Mouse (Mus musculus) layer of hippocampus, adult 9-11 months (tissue): ENCODE measurements around the gene Rbm38.

ENCODE experiments used
- DNase-seq: peaks from one replicate; pipeline ENCODE4 v3.0.0; 2022

Rbm38 gene

DNA sequence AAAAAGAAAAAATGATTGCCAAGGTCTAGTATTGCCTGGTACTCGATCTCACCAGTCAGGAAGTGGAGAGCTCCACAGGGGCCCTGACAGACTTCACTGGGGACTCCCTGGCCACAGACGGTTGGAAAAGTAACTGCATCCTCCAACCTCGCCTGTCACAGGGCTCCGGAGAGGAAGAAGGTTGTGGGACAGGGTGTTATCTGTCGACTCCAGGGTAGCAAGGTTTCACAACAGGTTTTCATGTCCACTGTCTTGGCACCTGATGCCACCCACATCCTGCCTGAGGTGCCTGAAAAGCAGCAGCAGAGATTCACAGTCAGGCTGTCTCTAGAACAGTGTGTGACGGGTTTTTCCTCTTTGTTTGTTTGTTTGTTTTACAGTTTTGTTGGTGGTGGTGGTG lies 2.4 kb upstream of the Rbm38 start:
- no peak for DNase-seq

DNA sequence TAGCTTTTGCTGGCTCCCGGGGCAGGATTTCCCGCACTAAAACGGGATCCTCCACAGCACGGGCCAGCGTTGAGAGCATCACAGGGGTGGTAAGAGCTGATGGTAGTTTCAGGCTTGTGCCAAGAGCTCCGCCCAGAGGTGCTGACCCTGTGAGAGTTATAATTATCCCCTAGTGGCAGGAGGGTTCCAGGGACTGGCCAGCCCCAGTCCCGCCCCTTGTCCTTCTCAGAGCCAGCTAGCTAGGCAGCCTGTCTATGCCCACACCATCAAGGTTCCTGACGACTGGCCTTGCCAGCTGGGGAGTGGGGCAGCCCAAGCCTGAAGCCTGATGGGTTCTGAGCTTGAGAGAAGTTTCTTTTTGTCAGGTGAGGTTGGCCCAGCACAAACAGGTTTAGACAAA lies 1.7 kb upstream of the Rbm38 start:
- no peak for DNase-seq

DNA sequence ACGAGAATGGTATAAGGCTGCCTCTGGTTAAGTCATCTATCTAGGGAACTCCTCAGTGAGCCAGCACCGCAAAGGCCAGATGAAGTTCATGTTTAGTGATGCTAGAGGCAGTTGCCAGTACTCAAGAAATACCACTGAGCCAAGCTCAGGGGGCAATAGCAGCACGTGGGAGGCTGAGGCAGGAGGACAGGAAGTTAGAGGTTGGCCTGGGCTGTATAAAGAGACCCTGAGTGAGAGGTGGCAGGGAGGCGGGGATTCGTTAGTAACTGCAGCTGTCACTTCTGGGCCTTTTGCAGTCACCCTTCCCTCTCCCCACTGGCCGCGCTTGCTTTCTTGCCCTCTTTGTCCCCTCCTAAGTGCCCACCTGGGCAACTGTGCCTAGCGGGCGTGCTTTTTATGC lies 976 bp upstream of the Rbm38 start:
- no peak for DNase-seq

DNA sequence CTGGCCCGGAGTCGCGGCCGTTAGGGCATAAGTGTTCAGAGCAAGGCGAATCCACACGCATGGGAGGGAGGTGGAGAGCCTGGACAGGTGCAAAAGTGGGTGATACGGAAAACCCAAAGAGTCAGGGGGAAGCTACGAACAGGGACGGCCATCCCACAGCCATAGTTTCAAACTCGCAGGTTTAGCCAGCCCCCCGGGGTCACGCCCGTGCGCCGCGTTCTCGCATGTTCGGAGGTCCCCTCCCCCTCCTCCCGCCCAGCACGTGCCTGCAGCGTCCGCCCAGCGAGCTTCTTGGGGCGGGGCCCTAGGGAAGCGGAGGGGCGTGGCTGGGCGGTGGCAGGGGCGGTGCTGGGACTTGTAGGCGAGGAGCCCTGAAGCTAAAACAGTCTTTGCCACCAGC lies 508 bp upstream of the Rbm38 start:
- DNase-seq: peak; percentile 89

DNA sequence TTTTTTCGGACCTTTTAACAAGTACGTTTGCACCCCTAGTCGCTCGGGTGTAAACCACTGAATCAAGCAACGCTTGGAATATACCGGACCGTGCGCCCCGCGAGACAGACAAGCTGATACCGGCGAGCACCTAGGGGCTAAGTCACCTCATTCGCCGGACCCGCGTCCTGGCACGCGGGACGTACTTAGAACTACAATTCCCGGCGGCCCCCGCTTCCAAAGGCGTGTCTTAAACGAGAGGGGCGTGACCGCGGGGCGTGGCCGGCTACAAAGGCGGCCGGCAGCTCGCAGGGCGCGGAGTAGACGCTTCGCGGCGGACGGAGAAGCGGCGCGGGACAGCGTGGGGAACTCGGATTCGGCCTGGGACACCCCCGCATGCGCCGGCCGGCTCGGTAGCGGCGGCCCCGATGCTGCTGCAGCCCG lies 1.3 kb downstream of the Rbm38 start:
- DNase-seq: peak; percentile 91

DNA sequence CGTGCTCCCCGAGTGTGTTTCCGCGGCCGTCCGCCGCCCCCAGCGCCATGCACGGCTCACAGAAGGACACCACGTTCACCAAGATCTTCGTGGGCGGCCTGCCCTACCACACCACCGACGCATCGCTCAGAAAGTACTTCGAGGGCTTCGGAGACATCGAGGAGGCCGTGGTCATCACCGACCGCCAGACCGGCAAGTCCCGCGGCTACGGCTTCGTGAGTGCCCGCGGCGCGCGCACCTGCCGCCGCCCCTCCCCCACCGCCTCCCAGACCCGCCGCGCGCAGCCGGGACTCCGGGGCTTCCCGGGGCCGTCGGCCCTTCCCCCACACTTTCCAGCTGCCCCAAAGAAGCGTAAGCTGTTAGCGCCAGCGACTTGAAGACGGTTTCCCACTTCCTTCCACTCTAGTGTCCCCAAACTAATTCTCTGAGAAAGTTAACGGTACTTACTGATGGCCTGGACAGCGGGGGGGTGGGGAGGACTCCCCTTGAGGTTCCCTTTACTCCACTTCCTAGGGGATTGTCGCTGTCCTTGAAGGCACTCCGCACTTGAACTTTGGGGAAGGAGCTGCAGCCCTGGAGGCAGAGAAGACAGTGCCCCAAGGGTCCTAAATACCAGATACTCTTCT lies 1.9 kb downstream of the Rbm38 start:
- DNase-seq: no peak

DNA sequence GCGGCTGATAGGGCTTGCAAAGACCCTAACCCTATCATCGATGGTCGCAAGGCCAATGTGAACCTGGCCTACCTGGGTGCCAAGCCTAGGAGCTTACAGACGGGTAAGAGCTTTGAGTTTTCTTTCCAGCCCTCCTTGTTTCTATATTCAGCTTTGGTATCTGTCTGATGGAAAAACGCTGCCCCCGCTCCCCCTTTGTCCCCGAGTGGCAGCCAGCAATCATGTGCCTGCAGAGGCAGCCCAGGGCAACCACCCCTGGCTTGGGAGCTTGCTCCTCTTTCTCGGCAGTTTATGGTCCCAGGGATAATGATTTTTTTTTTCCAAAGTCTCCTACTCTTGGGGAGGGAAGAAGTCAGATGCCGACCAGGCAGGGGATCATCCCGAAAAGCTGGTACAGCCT lies 2.5 kb downstream of the Rbm38 start:
- DNase-seq: no peak

DNA sequence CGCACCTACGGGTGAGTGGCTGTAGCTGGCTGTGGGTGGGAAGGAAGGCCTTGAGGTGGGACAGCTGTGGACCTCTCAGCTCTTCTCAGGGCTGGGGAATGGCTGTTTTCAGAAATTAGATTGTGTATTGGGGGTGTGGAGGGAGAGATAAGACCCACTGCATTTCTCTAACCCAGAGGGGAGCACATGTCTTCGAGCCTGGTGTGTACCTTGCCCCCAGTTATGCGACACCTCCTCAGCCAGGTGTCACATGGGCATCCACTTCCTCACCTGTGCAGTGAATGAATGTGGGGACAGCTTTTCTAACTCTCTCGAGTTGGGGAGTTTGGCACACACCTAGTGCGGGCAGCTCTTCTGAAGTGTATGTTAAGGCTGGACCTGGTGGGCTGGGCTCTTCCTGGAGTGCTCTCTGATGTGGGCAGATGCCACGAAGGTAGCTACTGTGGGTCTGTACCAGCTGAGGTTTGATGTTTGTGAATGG lies 3.1 kb downstream of the Rbm38 start:
- no peak for DNase-seq

DNA sequence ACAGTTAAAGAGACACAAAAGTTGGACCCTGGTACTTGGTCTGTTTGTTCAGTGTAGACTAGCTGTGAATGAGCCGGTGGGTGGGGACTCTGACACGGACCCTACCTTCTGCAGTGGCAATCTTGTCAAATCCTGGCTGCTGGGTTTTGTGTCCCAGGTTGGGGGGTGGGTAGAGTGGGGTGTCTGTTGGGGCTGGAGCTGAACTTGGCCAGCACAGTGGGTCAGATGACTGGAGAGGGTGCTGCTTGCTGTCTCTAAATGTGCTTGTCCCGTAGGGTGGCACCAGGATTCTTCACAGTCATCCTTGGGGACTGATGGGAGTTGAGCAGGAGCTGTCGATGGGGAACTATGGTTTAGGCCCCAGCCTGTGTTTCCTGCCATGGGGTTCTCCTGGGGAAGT lies 3.7 kb downstream of the Rbm38 start:
- DNase-seq: no peak

DNA sequence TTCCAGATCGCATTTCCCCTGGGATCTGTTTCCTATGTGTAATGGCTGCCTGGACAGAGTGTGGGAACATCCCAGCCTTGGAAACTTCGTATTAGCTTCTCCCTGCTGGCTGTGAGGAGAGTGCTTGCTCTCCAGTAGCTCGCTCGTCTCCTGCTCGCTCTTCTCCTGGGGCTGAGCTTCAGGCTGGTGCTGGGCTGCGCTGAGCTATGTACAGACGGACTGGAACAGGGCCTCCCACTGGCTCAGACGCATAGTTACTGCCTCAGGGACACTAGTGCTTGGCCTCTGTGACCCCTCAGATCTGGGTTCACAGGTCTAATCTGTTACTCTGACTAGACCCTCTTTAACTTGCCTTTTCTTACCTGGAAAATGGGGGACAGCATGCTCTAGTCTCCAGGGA lies 4.1 kb downstream of the Rbm38 start:
- no peak for DNase-seq

DNA sequence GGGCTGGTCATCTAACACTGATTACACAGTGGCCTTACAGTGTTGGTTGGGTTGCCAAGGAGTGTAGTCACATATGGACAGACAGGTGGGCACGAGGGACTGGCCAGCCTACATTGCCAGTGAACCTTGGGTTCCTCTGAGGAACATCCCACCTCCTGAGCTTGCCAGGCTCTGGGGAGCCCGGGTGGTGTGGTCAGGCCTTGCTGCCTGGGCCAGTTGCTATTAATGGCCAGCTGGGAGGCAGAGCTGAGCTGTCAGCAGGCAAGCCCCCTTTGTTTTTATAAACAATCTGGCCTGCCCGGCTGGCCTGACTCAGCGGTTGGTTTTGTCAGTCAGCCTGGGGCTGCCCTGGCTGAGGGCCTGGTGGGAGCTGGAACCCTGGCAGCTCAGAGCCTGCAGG lies 4.6 kb downstream of the Rbm38 start:
- no peak for DNase-seq

DNA sequence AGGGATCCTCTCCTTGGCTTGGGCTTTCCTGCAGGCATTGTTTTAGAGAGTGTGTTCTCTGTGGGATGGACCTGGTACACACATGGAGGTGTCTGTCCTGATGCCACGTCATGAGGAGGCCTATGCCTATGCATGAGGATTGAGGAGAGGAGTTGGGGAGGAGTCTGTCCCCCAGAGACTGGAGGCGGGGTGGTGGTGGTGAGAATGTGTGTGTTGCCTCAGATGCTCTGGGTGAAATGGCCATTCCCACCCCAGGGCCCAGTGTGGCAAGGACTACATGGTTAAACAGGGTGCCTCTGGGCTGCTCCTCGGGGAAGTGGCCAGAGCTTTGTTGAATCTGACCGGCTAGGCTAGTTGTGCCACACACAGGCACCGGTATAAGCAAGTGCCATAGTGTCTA lies 6.0 kb downstream of the Rbm38 start:
- DNase-seq: no peak

DNA sequence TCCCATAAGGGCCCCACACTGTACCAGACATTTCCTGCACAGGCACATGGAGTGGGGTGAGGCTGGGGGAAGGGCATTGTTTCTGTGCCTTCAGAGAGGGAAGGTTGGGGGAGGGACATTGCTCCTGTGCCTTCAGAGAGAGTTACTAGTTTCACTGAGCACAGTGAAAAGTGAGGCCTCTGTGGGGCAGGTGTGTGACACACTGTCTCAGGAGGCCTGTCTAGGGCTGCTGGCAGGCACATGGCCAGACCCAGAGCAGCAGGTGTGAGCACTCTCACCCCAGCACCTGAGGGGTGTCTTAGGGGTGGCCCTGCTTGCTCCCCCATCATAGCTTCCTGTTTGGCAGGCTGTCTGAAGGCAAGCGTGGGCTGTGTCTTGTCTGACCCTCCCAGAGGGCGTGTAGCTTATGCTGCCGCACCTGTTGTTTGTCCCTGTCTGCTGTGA lies 6.4 kb downstream of the Rbm38 start:
- DNase-seq: no peak

DNA sequence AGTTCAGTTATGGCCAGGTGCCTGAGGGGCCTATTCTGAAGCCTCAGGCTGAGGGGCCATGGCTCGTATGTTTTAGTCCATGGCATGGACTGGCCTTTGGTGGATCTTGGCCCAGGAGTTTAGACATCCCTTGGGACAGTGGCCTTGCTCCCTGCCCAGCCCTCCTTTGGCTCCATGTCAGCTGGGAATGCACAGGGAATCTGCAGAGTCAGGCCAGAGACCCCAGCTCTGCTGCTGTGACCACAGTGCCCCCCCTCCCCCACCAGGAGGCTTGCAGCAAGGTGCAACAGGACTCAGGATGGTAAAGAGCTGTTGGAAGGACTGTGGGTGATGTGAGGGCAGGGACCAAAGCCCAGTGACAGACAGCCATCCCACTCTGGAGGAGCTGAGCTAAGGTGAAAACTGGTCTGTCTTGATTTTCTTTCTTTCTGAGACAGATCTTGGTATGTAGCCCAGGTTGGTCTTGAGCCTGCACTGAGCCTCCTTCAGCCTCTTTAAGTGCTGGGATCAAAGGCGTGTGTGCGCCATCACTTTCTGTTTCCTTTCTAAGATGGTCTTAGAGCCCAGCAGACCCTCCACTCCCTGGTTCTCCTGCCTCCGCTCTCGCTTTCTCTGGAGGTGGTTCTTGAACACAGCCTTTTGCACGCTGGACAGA lies 7.0 kb downstream of the Rbm38 start:
- DNase-seq: no peak

DNA sequence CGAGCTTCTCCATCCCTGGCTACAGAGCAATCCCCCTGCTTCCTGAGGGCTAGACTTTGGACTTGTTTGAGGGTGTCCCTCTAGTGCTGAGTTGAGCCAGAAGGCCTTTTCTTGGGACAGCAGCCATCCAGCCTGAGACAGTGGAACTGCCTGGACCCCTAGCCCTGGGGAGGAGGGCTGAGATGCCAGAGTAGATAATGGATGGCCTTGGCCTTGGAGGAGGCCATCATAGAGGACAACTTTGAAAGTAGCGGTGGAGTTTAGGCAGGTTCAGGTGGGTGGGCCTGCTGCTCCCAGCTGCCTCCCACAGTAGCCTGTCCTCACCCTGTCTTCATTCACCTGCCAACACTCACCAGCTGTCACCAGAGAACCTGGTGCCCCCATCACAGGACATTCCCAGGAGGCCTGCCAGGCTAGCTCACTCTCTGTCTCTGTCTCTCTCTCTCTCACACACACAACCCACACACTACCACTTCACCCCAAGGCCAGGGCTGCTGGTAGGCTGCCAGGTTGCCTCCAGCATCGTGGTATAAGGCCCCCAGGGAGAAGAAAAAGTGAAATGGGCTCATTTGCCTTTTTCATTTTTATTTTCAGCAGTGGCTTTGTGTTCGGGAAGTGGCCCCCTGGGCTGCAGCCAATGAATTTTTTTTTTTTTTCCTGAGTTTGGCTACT lies 7.7 kb downstream of the Rbm38 start:
- DNase-seq: no peak

DNA sequence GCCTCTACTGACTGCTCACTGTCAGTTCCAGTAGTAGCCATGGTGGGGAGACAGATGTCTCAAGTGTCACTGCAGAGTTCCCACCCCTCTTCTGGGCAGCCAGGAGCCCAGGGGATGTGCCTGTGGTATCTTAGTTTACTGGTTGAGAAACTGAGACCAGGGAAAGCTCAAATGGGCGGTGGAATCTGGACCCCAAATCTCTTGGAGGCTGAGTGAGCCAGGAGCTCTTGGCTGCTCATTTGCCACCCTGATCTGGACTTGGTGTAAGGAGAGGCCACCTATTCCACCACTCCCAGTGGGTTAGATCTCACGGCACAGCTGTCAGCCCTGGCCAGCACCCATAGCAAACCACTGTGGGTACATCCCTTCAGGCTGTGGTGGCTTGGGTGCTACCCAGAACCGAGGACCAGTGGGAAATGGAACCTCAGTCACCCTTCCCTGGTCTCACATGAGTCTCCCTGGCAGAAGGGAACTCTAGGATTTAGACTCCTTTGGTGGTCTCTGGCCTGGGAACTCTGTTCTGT lies 8.3 kb downstream of the Rbm38 start:
- no peak for DNase-seq

DNA sequence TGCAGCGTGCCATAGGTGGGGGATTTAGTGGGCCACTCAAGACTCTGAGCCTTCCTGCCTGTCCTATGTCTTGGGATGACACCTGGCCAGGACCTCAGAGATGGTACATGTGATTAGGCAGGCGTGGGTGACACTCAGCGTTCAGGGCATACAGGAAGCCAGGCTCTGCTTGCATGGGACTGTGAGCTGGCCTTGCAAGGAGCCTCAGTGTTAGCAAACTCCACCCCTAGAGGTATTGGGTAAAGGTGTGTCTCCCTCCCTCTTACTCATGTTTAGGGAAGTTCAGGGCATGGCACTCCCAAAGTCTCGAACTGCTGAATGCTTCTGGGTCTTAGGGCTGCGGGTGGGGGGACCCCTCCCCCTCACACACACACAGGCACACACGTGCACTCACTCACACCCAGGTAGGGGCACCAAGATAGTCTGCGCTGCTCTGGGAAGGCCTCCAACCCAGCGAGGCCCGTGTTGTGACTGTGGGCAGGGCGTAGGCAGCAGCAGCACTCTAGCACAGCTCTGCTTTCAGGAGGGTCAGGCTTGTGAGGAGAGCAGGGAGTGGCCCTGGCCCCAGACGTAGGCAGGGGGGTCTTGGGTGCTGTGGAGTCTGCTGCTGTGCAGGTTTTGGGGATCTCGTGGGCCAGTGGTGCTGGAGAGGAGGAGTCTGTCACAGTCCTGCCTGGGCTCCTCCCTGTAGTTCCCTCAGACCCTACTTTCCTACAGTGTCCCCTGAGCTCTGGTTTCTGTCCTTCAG lies 10.5 kb downstream of the Rbm38 start:
- no peak for DNase-seq

DNA sequence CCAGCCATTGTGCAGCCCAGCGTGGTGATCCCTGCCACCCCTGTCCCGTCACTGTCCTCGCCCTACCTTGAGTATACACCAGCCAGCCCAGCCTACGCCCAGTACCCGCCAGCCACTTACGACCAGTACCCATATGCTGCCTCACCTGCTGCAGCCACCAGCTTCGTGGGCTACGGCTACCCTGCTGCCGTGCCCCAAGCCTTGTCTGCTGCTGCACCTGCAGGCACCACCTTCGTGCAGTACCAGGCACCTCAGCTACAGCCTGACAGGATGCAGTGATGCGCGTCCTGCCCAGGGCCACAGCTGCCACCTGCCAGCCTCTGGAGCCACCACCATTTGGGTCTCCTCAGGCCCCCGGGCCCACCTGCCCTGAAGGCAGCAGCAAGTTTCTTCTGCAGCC lies 13.2 kb downstream of the Rbm38 start:
- DNase-seq: no peak

DNA sequence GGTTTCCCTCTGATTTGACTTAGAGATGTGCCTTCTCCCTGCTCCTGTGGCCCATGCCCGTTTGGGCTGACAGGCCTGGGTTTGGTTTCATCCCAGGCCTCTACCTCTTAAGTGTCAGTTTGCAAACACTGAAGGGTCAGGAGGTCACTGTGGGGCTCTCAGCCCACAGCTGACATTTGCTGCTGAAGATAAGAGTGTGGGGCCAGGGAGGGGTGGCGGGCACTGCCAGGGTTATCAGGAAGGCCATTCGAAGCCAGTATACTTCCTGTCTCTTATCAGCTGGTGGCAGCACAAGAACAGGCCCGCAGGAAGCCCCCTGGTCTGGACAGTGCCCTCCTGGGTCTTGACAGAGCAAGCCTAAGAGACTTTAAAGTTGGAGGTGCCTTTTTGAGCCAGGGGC lies 14.7 kb downstream of the Rbm38 start:
- DNase-seq: no peak

DNA sequence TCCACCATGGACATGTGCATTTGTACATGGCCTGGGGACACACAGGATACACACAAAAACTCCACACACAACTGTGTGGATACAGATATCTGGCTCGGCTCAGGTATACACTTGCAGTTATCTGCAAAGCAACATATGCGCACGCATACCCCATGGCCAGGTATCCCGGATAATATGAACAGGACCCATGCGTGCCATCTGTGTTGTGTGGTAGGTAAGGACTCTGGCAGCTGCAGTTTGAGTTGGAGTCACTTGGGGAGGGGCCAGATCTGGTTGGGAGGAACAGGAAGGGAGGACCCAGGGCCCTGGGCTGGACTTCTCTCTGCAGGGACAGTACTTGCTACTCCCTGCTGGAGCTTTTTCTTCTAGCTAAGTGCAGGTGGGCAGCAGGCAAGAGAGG lies 15.4 kb downstream of the Rbm38 start:
- no peak for DNase-seq

DNA sequence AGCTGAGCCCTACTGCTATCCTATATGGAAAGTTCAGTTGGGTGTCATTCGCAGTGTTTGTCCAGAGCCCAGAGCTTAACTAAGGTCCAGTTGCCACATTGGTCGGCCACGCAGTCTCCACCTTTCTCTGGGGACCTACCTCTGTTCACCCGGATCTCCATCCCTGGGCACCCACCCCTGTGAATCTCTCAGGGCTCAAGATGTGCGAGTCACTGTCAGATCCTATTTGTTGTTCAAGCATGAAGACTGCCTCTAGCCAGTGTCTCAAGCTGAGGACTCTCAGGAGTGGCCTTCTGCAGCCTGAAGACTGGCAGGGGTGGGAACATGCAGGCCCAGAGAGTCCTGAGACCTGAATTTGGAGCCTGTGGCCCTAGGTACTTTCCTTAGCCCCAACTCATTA lies 15.8 kb downstream of the Rbm38 start:
- no peak for DNase-seq

DNA sequence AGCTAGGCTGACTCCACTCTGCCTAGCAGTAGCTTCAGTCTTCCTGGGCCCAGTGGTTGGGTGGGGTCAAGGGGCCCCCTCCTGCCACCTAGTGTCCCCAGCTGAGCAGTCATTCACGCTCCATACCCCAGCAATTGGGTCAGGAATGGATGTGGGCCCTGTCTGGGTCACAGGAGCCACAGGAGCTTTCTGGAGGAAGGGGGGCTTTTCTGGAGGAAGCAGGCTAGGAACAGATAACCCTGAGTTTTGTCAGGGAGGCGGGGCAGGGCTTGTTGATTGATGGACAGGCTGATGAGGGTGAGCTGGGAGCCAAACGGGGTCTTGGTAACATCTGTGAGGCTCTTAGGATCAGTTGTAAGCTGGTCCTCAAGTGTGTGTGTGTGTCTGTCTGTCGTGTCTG lies 16.3 kb downstream of the Rbm38 start:
- DNase-seq: no peak

DNA sequence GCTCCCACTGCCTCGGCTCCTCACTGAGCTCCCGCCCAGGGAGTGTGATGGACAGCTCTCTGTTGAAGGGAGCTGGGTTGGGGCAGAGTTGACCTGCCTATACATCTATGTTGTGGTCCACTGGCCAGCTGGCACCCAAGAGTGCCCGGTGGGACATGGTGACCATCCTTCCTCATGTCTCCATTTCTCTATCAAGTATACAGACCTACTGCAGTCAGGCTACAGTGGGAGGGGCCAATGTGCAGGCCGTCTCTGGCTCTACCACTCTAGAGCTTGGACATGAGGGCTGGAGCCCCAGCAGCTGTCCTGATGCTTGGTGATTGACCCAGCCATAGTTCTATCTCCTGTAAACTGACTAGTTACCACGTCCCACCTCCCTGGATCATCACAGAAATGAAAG lies 17.0 kb downstream of the Rbm38 start:
- no peak for DNase-seq
